Mouse (Mus musculus): ENCODE measurements at regions not wholly inside any gene's neighbourhood (a gene's known extent, or its start where the extent isn't known, plus 50 kb on each side); places are given as distances from the start of the nearest gene placed in this dataset.

DNA sequence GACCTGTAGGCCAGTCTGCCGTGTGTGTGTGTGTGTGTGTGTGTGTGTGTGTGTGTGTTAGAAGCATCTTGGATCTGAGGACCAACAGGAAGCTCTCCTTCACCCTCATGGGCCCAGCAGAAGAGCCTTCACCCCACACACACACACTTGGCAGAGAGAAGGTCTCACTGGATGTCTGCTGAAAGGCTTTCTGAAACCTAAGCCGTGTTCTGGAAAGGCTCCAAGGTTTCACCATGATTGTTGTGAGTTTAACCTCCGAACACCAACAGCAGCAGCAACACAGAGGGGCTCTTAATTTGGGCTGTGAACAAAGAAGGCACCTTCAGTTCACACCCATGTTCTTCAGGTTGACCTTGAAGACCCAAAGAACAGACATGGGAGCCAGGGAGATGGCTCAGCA is 124.9 kb upstream of the Dynlrb2 start:
- no peak for DNase-seq (ENCODE audit: low spot score)

GRCm38 (mm10) chr8:116375758-116376157 is 129.0 kb upstream of the Dynlrb2 start:
- no peak for DNase-seq (ENCODE audit: low spot score)

DNA sequence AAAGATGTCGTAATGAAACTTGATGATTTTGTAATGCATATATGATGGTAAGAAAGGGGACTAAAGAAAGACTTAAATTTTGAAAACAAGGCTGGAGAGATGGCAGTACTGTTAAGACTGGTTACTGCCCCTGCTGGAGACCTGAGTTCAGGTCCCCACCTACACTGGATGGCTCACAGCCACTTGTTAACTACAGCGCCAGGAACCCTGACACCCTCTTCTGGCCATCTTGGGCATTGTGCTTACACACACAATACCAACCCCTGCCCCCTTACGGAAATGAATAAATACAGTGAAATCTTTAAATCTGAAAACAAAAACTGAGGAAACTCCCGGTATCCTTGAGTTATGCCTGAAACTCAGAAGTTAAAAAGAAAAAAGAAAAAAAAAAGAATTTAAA is 131.7 kb upstream of the Dynlrb2 start:
- DNase-seq (ENCODE audit: low spot score) = no peak

- DNase-seq (ENCODE audit: low spot score) = no peak
Measured at GRCm38 (mm10) chr8:116372574-116372973, 132.2 kb upstream of the Dynlrb2 start.

DNA sequence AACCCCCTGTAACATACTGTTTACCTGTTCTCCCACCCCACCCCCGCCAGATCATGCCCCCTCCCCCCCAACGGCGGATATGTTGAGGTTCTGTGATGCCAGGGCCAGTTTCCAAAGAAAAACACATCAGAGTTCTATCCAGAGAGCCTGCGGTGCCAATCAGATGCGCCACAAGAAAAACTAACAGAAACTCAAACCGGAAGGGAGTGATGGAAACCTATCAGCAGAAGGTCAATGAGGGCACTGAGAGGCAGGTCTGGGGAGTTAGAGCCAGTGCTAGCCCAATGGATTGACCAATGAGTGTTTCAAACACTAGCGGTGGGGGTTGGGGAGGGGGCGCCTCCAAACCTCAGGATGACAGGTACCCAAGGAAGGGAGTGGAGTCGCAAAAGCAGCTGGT is 132.7 kb upstream of the Dynlrb2 start:
- DNase-seq (ENCODE audit: low spot score) = no peak

- no peak for DNase-seq (ENCODE audit: low spot score)
Measured at GRCm38 (mm10) chr8:116367491-116367890, 137.3 kb upstream of the Dynlrb2 start.

DNA sequence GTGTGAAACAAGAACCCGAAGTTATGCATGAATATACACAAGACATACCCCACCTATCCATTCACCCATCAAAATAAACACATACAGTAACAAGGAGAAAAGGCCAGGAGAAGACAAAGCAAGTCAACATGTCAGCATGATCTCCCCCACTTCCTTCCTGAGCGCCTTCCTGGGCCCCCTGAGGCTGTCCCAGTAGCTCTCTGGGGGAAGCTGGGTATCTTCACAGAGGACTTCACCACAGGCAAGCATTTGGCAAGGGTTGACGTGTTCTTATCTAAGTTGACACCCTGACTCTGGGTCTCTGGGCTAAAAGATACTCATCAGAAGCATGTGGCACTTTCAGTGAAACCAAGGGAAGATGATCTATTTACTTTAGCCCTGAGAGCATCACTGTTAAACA is 138.1 kb upstream of the Dynlrb2 start:
- DNase-seq (ENCODE audit: low spot score) = no peak

GRCm38 (mm10) chr8:116364751-116365150 is 140.0 kb upstream of the Dynlrb2 start:
- DNase-seq (ENCODE audit: low spot score) = no peak

DNA sequence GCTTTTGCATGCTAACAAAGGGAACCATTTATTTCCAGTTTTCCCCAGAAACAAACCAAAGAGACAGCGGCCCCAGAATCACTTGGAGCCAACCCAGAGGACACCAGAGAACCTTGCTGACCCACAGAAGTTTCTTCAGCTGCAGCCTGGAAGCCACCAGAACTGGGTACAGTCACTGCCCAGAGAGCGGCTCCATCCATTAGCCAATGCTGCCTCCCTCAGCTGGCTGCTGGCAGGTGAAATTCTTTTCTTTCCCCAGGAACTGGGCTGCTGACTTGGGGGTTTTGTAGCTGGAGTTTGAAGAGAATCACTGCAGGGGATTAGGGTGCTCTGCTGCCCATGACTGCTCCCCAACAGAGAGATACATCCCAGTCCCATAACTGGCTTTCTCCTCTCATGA is 140.6 kb upstream of the Dynlrb2 start:
- no peak for DNase-seq (ENCODE audit: low spot score)

DNA sequence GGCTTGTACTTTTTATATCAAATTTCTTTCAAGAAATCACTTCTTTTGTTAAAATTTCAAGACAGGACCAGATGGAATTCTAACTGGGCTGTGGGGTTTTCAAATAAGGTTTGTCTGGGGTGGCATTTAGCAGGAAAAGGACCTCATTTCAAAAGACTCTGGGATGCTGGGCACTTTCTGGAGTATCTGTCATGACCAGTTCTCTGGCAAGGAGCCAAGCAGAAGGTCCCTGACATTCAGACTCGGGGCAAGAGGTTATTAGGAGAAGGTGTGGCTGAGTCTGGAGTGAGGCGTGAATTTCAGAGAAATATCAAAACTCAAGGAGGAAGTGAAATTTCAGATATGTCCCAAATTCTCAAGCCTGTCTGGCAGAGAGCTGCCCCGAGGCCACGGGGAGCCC is 142.4 kb upstream of the Dynlrb2 start:
- no peak for DNase-seq (ENCODE audit: low spot score)

DNA sequence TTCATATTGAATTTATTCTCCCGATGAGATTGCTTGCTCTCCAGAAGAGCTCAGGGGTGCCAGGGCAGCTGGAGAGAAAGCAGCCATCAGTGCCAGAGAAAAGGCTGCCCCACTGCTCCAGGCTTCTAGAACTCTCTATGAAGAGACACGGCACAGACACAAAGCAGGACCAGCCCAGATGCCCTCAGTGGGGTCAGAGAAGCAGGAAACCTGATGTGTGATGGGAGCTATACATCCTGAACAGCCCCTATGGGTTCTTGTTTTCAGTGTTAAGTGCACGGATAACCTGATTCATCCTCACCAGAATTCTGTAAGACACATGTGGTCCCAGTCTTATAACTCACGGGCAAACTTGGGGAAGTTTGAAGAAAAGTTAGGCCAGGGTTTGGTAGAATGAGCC is 145.0 kb upstream of the Dynlrb2 start:
- no peak for DNase-seq (ENCODE audit: low spot score)

- DNase-seq (ENCODE audit: low spot score) = no peak
Measured at GRCm38 (mm10) chr8:116354756-116355155, 150.0 kb upstream of the Dynlrb2 start.

DNA sequence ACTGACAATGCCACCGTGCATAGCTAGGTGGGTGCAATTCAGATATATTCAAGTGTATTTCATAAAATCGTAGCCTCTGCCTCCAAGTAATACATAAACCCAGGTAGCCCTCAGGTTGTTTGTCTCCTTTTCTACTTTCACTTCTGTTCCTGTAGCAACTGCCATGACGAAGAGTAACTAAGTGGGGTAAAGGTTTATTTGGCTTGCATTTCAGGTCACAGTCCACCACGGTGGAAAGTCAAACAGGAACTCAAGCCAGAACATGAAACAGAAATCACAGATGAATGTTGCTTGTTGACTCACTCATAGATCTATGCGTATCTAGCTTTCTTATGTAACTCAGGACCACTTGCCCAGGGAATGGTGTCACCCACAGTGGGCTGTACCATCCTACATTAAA is 150.9 kb upstream of the Dynlrb2 start:
- no peak for DNase-seq (ENCODE audit: low spot score)

DNA sequence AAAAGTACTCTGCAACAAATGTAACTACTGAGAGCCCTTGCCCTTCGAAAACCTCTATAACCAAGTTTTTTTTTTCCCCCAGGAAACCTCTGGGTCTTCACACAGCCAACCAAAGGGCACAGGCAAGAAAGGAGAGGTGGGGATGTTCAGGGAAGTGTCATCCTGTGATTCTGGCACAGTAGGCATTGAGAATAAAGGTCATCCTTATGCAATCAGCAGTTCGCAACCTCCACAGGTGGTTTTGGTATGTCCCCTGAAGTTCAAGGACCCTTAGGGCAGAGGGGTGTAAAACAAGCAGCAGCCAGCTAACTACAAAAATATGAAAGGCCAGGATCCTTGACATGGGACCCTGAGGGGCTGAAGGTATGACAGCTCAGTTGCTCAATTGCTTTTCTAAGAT is 152.1 kb upstream of the Dynlrb2 start:
- no peak for DNase-seq (ENCODE audit: low spot score)

DNA sequence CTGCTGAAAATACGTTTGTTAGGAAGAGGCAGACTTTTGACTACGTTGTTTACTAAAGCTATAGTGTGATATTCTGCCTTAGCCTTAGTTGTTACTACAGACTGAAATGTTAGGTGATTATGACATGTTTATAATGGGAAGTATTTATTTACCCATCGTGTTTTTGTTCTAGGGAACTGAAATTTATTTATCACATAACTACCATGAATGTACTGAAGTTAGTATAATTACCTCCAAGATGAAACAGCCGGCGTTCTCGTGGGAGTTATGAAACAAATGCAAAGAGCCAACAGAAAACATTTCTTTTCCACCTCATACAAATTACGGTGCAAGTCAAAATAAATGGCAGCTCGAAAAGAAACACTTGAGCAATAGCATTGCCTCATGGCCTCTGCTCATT is 155.8 kb upstream of the Dynlrb2 start:
- no peak for DNase-seq (ENCODE audit: low spot score)

GRCm38 (mm10) chr8:116346990-116347389 is 157.8 kb upstream of the Dynlrb2 start:
- no peak for DNase-seq (ENCODE audit: low spot score)

DNA sequence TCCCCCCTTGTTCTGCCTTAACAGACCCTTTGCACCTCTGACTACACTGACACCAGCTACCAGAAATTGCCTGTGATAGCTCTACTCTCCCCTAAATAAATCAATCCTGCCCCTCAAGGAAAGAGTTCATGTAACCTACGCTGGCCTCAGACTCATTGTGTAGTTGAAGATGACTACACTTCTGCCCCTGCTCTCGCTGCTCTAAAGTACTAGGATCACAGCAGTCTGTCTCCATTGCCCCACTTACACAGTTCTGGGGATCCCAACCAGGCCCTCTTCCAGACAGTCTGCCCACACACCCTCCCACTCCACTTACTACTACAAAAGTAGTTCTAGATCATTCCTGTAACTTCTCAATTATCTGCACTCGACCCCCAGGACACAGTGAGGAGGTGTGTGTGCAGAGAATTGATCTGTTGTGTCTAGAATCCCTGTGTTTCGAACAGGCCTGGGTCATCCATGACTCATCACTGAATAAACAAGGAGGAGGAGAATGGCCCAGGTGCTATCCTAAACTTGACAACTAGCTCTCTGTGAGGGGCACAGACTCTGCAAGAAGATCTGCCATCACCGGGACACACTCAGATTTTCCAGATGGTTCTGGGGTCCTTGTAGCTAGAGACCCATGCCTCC is 160.1 kb upstream of the Dynlrb2 start:
- no peak for DNase-seq (ENCODE audit: low spot score)

DNA sequence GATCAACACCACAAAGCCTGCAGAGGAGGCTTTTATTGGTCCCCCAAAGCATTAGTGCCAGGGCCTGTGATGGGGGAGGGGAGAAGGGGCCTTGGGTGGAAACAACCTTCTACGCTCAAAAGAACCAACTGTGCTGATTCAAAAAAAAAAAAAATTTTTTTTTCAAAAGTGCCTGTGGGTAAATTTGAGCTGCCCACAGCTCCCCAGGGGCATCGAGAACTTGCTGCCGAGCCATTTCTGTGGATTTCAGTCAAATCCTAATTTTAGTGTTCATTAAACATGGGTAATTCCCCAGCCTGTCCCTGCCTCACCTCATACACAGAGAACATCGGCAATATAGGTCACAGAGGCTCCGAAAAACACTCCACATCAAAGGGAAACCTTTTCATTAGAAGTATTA is 161.2 kb upstream of the Dynlrb2 start:
- no peak for DNase-seq (ENCODE audit: low spot score)

DNA sequence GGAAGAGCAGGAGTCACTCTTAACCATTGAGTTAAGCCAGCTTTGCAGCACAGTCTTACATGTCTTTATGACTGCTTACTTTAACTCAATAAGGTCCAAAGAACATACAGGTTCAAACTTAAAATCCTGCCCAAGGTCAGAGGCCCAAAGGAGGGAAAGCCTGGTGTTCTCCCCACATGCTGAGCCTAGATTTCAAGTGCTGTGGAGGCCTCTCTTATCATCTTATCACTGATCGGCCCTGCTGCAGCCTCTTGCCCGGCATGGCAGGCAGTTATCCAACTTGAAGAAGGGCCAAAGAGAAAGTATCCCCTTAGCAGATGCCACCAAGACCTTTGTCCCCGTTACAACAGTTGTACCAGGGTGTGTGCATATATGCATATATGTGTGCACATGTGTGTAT is 170.0 kb upstream of the Dynlrb2 start:
- no peak for DNase-seq (ENCODE audit: low spot score)

GRCm38 (mm10) chr8:116334101-116334500 is 170.7 kb upstream of the Dynlrb2 start:
- no peak for DNase-seq (ENCODE audit: low spot score)

GRCm38 (mm10) chr8:116320014-116320680 is 184.6 kb upstream of the Dynlrb2 start:
- no peak for DNase-seq (ENCODE audit: low spot score)

GRCm38 (mm10) chr8:116315410-116315809 is 189.4 kb upstream of the Dynlrb2 start:
- no peak for DNase-seq (ENCODE audit: low spot score)

GRCm38 (mm10) chr8:116314429-116315092 is 190.2 kb upstream of the Dynlrb2 start:
- no peak for DNase-seq (ENCODE audit: low spot score)

- DNase-seq (ENCODE audit: low spot score) = no peak
Measured at GRCm38 (mm10) chr8:116298891-116299290, 205.9 kb upstream of the Dynlrb2 start.

All from MN1 (cell line).